Mouse (Mus musculus) midbrain, embryonic 14.5 days (tissue): Measurements from ENCODE around the gene BC037034. TPM values are rescaled to one million over a fixed set of nuclear protein-coding genes. Genes with fewer than 3 reads are reported as not detected.

Source experiments
- ATAC-seq: fragments of 200-750 bp; cut with Nextera tagmentation; 2 replicates; pipeline ENCODE4 v1.8.0; 2017; ENCODE audit warnings: moderate number of reproducible peaks, moderate library complexity; ENCODE audit not compliant: low FRiP score, low TSS enrichment
- DNase-seq: peaks from one replicate; pipeline ENCODE4 v3.0.0-alpha.2; 2015
- H3K27ac ChIP-seq: fragments of 300-500 bp; sonication (generic); replicated peaks from 2 replicates; pipeline ENCODE4 v1.5.1; 2014; ENCODE audit warnings: mild to moderate bottlenecking, low read depth, low read length, moderate library complexity
- H3K27me3 ChIP-seq: fragments of 300-500 bp; sonication (generic); 2 replicates; pipeline ENCODE4 v1.6.1; 2014; ENCODE audit warnings: low read length, control low read depth, mixed read lengths; ENCODE audit not compliant: control insufficient read depth, insufficient read depth
- H3K36me3 ChIP-seq: fragments of 300-500 bp; sonication (generic); 2 replicates; pipeline ENCODE4 v1.6.1; 2014; ENCODE audit warnings: low read length, control low read depth; ENCODE audit not compliant: control insufficient read depth, insufficient read depth
- H3K4me1 ChIP-seq: fragments of 300-500 bp; sonication (generic); 2 replicates; pipeline ENCODE4 v1.6.1; 2014; ENCODE audit warnings: mild to moderate bottlenecking, antibody characterized with exemption, low read length, control low read depth; ENCODE audit not compliant: control insufficient read depth, insufficient read depth
- H3K4me2 ChIP-seq: fragments of 300-500 bp; sonication (generic); 2 replicates; pipeline ENCODE4 v1.6.1; 2014; ENCODE audit warnings: mild to moderate bottlenecking, low read length, moderate library complexity
- H3K4me3 ChIP-seq: fragments of 300-500 bp; sonication (generic); replicated peaks from 2 replicates; pipeline ENCODE4 v1.5.1; 2014; ENCODE audit warnings: low read depth, low read length
- H3K9ac ChIP-seq: fragments of 300-500 bp; sonication (generic); replicated peaks from 2 replicates; pipeline ENCODE4 v1.6.1; 2014; ENCODE audit warnings: mild to moderate bottlenecking, low read length, moderate library complexity
- H3K9me3 ChIP-seq: fragments of 300-500 bp; sonication (generic); 2 replicates; pipeline ENCODE4 v1.6.1; 2016; ENCODE audit warnings: low read length, control low read depth, mixed read lengths; ENCODE audit not compliant: control insufficient read depth
- WGBS: fragments of 180-500 bp; shearing (Covaris S2); extraction: QIAGEN DNeasy Blood & Tissue Kit; methylation state at CpG from one replicate; pipeline ENCODE4 v1.1.7; 2014; 5-methylcytosine and 5-hydroxymethylcytosine counted together
- polyA plus RNA-seq: library from polyadenylated mRNA; unstranded; fragments of >200 nt; fragmentation: Nextera tagmentation; extraction: Ambion mirVana; gene quantifications from 2 replicates; pipeline ENCODE4 v1.2.1, GENCODE M21; 2014

The BC037034 gene
- polyA plus RNA-seq, 1 experiment from 2014 or later, result 15.0 TPM

- no peaks in the 10 kb centered on the region for H3K27me3 ChIP-seq
These were observed 30.1 kb downstream of the BC037034 start for GRCm38 (mm10) chr5:138233778-138234177.

GRCm38 (mm10) chr5:138229511-138229910 lies 34.3 kb downstream of the BC037034 start:
- no peak for ATAC-seq
- Histone ChIP-seq H3K27ac (no peak overlapping the region), H3K9ac (no peak overlapping the region), H3K27me3 (no peaks in the 10 kb centered on the region), H3K4me2 (no peak overlapping the region), H3K4me3 (no peak overlapping the region), H3K4me1 (no peaks in the 10 kb centered on the region), H3K36me3 (no peaks in the 10 kb centered on the region), H3K9me3 (no peaks in the 10 kb centered on the region)
- no peak for DNase-seq
- WGBS, result 97% methylated on average over 3 of the region's 3 CpGs

More at GRCm38 (mm10) chr5:138233778-138234177, 30.1 kb downstream of the BC037034 start:
- Histone ChIP-seq H3K27ac (no peak overlapping the region), H3K4me1 (no peaks in the 10 kb centered on the region), H3K9ac (no peak overlapping the region), H3K9me3 (no peaks in the 10 kb centered on the region), H3K4me2 (no peak overlapping the region), H3K36me3 (no peaks in the 10 kb centered on the region), H3K4me3 (no peak overlapping the region)
- ATAC-seq (no peak), DNase-seq (no peak)
- 88% methylated on average over 2 of the region's 2 CpGs for WGBS

DNA sequence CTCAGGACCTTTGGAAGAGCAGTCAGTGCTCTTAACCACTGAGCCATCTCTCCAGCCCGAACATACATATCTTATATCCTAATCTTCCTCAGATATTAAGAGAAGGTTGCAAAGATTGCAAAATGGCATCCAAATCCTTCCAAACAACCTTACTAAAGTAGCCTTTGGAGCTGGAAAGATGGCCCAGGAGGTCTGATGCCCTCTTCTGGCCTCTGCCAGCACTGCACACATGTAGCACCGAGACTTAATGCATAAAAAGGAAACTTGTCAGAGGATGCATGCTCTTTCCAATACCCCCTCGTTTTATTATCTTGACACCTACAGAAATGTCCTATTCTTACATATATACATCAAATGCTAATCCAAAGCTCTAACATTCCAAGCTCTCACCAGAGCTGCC lies 35.8 kb downstream of the BC037034 start:
- Histone ChIP-seq H3K36me3 (no peaks in the 10 kb centered on the region), H3K9me3 (no peaks in the 10 kb centered on the region), H3K9ac (no peak overlapping the region), H3K4me3 (no peak overlapping the region), H3K4me2 (no peak overlapping the region), H3K27me3 (no peaks in the 10 kb centered on the region), H3K4me1 (no peaks in the 10 kb centered on the region), H3K27ac (no peak overlapping the region)
- 61% methylated on average over 3 of the region's 3 CpGs for WGBS
- ATAC-seq (no peak), DNase-seq (peak; percentile 11)

DNA sequence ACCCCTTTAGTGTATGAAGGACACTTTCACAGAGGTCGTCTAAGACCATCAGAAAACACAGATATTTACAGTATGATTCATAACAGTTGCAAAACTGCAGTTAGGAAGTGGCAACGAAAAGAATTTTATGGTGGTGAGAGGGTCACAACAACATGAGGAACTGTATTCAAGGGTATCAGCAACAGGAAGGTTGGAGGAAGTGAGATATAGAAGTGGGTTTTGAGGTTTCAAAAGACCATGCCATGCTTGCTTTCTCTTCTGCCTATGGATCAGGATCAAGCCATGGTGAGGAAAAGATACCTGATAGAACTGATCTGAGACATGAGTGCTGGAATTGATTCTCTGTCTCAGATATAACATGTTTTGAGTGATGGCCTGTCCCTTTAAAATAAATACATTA lies 36.5 kb downstream of the BC037034 start:
- Histone ChIP-seq H3K4me3 (no peak overlapping the region), H3K4me1 (no peaks in the 10 kb centered on the region), H3K9ac (no peak overlapping the region), H3K4me2 (no peak overlapping the region), H3K9me3 (no peaks in the 10 kb centered on the region), H3K27me3 (no peaks in the 10 kb centered on the region), H3K36me3 (no peaks in the 10 kb centered on the region), H3K27ac (no peak overlapping the region)
- DNase-seq, result no peak
- WGBS, result 78% methylated on average over 2 of the region's 2 CpGs
- no peak for ATAC-seq

- H3K4me3 ChIP-seq, result no peak overlapping the region
- H3K27me3 ChIP-seq, result no peaks in the 10 kb centered on the region
- no peak for ATAC-seq
- DNase-seq, result no peak
- no peak overlapping the region for H3K4me2 ChIP-seq
- H3K4me1 ChIP-seq, result no peaks in the 10 kb centered on the region
- no peak overlapping the region for H3K27ac ChIP-seq
- no peaks in the 10 kb centered on the region for H3K36me3 ChIP-seq
- H3K9ac ChIP-seq, result no peak overlapping the region
- WGBS, result 83% methylated on average over 4 of the region's 4 CpGs
- no peaks in the 10 kb centered on the region for H3K9me3 ChIP-seq
These were observed 37.3 kb downstream of the BC037034 start for GRCm38 (mm10) chr5:138226491-138226890.

DNA sequence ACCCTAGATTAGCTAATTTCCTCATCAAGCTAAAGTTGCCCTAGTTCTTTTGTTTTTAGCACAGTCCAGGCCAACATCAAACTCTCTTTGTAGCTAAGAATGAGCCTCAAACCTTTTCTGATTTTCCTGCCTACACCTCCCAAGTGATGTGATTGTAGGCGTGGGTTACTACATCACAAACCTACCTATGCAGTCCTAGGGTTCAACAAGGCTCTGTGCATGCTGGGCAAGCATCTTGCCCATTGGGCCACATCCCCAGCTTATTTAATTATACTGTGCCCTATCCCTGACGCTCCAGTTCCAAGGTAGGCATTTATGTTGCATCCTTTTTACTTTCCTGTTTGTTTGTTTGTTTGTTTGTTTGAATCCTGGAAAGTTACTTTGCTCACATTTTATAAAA lies 38.1 kb downstream of the BC037034 start, which contains the start of gene Nxpe5:
Gene Nxpe5 (plus strand): TSS at position 199 of the 400 bp plus-strand sequence.
- Histone ChIP-seq H3K4me1 (no peaks in the 10 kb centered on the region), H3K9me3 (no peaks in the 10 kb centered on the region), H3K27ac (no peak within 1 kb of the TSS), H3K9ac (no peak within 1 kb of the TSS), H3K4me2 (no peak within 1 kb of the TSS), H3K36me3 (no peaks in the 10 kb centered on the region), H3K4me3 (no peak within 1 kb of the TSS), H3K27me3 (no peaks in the 10 kb centered on the region)
- DNase-seq (no peak), ATAC-seq (no peak)
- WGBS, result 47% methylated on average over 2 of the region's 2 CpGs

GRCm38 (mm10) chr5:138223287-138223686 lies 40.5 kb downstream of the BC037034 start:
- H3K4me3 ChIP-seq, result no peak overlapping the region
- no peak overlapping the region for H3K9ac ChIP-seq
- no peaks in the 10 kb centered on the region for H3K36me3 ChIP-seq
- H3K4me2 ChIP-seq, result no peak overlapping the region
- H3K27me3 ChIP-seq, result no peaks in the 10 kb centered on the region
- no peak overlapping the region for H3K27ac ChIP-seq
- DNase-seq (no peak), ATAC-seq (no peak)
- WGBS, result 61% methylated on average over 3 of the region's 3 CpGs
- H3K9me3 ChIP-seq, result no peaks in the 10 kb centered on the region
- H3K4me1 ChIP-seq, result no peaks in the 10 kb centered on the region

DNA sequence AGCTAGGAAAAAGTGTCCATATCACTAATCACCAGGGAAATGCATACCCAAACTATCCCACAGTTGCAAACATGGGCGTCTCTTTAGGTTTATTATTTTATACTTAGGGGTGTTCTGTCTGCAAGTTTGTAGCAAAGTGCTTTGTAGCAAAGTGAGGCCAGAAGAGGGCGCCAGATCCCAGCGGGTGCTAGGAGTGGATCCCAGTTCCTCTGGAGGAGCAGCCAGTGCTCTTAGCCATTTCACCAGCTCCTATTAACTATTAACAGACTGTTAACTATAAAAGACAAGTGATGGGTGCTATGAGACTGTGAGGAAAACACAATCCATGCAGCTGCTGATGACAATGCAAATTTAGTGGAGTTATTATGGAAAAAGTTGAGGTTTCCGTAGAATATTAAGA lies 41.7 kb downstream of the BC037034 start:
- Histone ChIP-seq H3K9ac (no peak overlapping the region), H3K36me3 (no peaks in the 10 kb centered on the region), H3K27ac (no peak overlapping the region), H3K9me3 (no peaks in the 10 kb centered on the region), H3K4me2 (no peak overlapping the region), H3K4me1 (no peaks in the 10 kb centered on the region), H3K27me3 (no peaks in the 10 kb centered on the region), H3K4me3 (no peak overlapping the region)
- 26% methylated on average over 4 of the region's 4 CpGs for WGBS
- peak; percentile 86 for DNase-seq
- ATAC-seq, result no peak

GRCm38 (mm10) chr5:138219864-138220263 lies 44.0 kb downstream of the BC037034 start:
- Histone ChIP-seq H3K27ac (no peak overlapping the region), H3K4me2 (no peak overlapping the region), H3K9me3 (no peaks in the 10 kb centered on the region), H3K27me3 (no peaks in the 10 kb centered on the region), H3K36me3 (no peaks in the 10 kb centered on the region), H3K4me1 (no peaks in the 10 kb centered on the region), H3K9ac (no peak overlapping the region), H3K4me3 (no peak overlapping the region)
- no peak for DNase-seq
- ATAC-seq, result no peak
- WGBS, result 75% methylated on average over 2 of the region's 2 CpGs
